Mouse (Mus musculus) MEL (cell line): ENCODE data around the gene Acsl5. TPM values are rescaled to one million over a fixed set of nuclear protein-coding genes. Genes with fewer than 3 reads are reported as not detected.

Source experiments
- DNase-seq: peaks from one replicate; pipeline ENCODE4 v3.0.0; 2011; ENCODE audit warnings: low read depth, low spot score
- H3K27ac ChIP-seq: 2 replicates; pipeline ENCODE4 v1.5.1; 2012; ENCODE audit warnings: low read depth, mild to moderate bottlenecking, control low read depth, low read length, moderate library complexity; ENCODE audit not compliant: control insufficient read depth
- H3K27me3 ChIP-seq, 2 experiments: fragments of 150-350 bp in 1 of 2; sonication (generic) in 1 of 2; 2 replicates each; pipeline ENCODE4 v1.6.1; 2012; ENCODE audit warnings: low read length in 2 of 2, mild to moderate bottlenecking in 2 of 2, improper control_type of control experiment in 1 of 2, moderate library complexity in 1 of 2; ENCODE audit not compliant: insufficient read depth in 2 of 2, control insufficient read depth in 1 of 2
- H3K36me3 ChIP-seq, 2 experiments: 2 replicates each; pipeline ENCODE4 v1.6.1; 2012 to 2014; ENCODE audit warnings: low read length in 2 of 2, improper control_type of control experiment in 1 of 2, inconsistent platforms in 1 of 2, mild to moderate bottlenecking in 1 of 2; ENCODE audit not compliant: insufficient read depth in 2 of 2, control insufficient read depth in 1 of 2
- H3K4me1 ChIP-seq, 2 experiments: fragments of 150-350 bp in 1 of 2; sonication (generic) in 1 of 2; 2 replicates each; pipeline ENCODE4 v1.6.1; 2012; ENCODE audit warnings: low read length in 2 of 2, improper control_type of control experiment in 1 of 2, mild to moderate bottlenecking in 1 of 2; ENCODE audit not compliant: insufficient read depth in 2 of 2, control insufficient read depth in 1 of 2
- H3K4me3 ChIP-seq, 2 experiments: fragments of 150-350 bp in 1 of 2; sonication (generic) in 1 of 2; 2 replicates each; pipeline ENCODE4 v1.5.1; 2012; ENCODE audit warnings: low read depth in 2 of 2, low read length in 2 of 2, mild to moderate bottlenecking in 2 of 2, moderate library complexity in 2 of 2, control low read depth in 1 of 2, improper control_type of control experiment in 1 of 2; ENCODE audit not compliant: control insufficient read depth in 1 of 2, insufficient read depth in 1 of 2
- H3K79me2 ChIP-seq: 2 replicates; pipeline ENCODE4 v1.6.1; 2012; ENCODE audit warnings: mild to moderate bottlenecking, low read length, moderate library complexity; ENCODE audit not compliant: control insufficient read depth, poor library complexity, insufficient read depth
- H3K9ac ChIP-seq: 2 replicates; pipeline ENCODE4 v1.6.1; 2012; ENCODE audit warnings: low read depth, mild to moderate bottlenecking, control low read depth, low read length, moderate library complexity; ENCODE audit not compliant: control insufficient read depth, poor library complexity, severe bottlenecking
- H3K9me3 ChIP-seq: fragments of 150-350 bp; sonication (generic); replicated peaks from 2 replicates; pipeline ENCODE4 v1.6.1; 2012; ENCODE audit warnings: mild to moderate bottlenecking, low read length, improper control_type of control experiment, moderate library complexity; ENCODE audit not compliant: insufficient read depth
- E2F4 ChIP-seq: IDR thresholded peaks from 2 replicates; pipeline ENCODE4 v1.6.1; 2011; ENCODE audit warnings: low read depth, low read length, improper control_type of control experiment, borderline replicate concordance
- EP300 ChIP-seq, 2 experiments: IDR thresholded peaks; 2 replicates each; pipeline ENCODE4 v1.6.1; 2011; ENCODE audit warnings: improper control_type of control experiment in 2 of 2, low read length in 2 of 2, low read depth in 1 of 2, mild to moderate bottlenecking in 1 of 2
- JUND ChIP-seq: IDR thresholded peaks from 2 replicates; pipeline ENCODE4 v1.6.1; 2011; ENCODE audit warnings: low read depth, mild to moderate bottlenecking, improper control_type of control experiment, low read length
- KAT2A ChIP-seq: conservative IDR thresholded peaks from 2 replicates; pipeline ENCODE4 v1.6.1; 2012; ENCODE audit warnings: low read depth, low read length, improper control_type of control experiment, inconsistent platforms
- MYB ChIP-seq: IDR thresholded peaks from 2 replicates; pipeline ENCODE4 v1.6.1; 2011; ENCODE audit warnings: mild to moderate bottlenecking, low read depth, low read length, improper control_type of control experiment
- POLR2A ChIP-seq, 2 experiments: IDR thresholded peaks; 2 replicates each; pipeline ENCODE4 v1.6.1; 2011 to 2012; ENCODE audit warnings: low read length in 2 of 2, mild to moderate bottlenecking in 2 of 2, control low read depth in 1 of 2, improper control_type of control experiment in 1 of 2, low read depth in 1 of 2, moderate library complexity in 1 of 2; ENCODE audit not compliant: control insufficient read depth in 1 of 2, insufficient read depth in 1 of 2, poor library complexity in 1 of 2
- POLR2AphosphoS2 ChIP-seq: IDR thresholded peaks from 2 replicates; pipeline ENCODE4 v1.6.1; 2011; ENCODE audit warnings: low read length, improper control_type of control experiment
- RAD21 ChIP-seq: IDR thresholded peaks from 2 replicates; pipeline ENCODE4 v1.6.1; 2011; ENCODE audit warnings: mild to moderate bottlenecking, low read depth, low read length, improper control_type of control experiment
- RCOR1 ChIP-seq: IDR thresholded peaks from 2 replicates; pipeline ENCODE4 v1.6.1; 2012; ENCODE audit warnings: low read depth, mild to moderate bottlenecking, inconsistent platforms, low read length, improper control_type of control experiment
- ZMIZ1 ChIP-seq: IDR thresholded peaks from 2 replicates; pipeline ENCODE4 v1.6.1; 2012; ENCODE audit warnings: low read depth, mild to moderate bottlenecking, inconsistent platforms, low read length, improper control_type of control experiment, moderate library complexity
- polyA plus RNA-seq, 2 experiments: library from polyadenylated mRNA; stranded (reverse) in 1 of 2; unstranded in 1 of 2; fragments of >175 nt in 1 of 2; fragments of >200 nt in 1 of 2; gene quantifications; 2 replicates each; pipeline versions ENCODE4 v1.2.1 to v1.2.4; 2012; ENCODE audit warnings: low replicate concordance in 2 of 2, low read depth in 1 of 2; ENCODE audit not compliant: insufficient read length in 2 of 2, insufficient read depth in 1 of 2, missing spikeins in 1 of 2
- total RNA-seq: library from RNA; depleted of rRNA; stranded (reverse); fragments of 300-350 nt; gene quantifications from 2 replicates; pipeline ENCODE4 v1.2.3, GENCODE M21; 2012

Gene Acsl5
- total and polyA plus RNA-seq, 3 experiments = 223 to 318 TPM; not detected in 1

DNA sequence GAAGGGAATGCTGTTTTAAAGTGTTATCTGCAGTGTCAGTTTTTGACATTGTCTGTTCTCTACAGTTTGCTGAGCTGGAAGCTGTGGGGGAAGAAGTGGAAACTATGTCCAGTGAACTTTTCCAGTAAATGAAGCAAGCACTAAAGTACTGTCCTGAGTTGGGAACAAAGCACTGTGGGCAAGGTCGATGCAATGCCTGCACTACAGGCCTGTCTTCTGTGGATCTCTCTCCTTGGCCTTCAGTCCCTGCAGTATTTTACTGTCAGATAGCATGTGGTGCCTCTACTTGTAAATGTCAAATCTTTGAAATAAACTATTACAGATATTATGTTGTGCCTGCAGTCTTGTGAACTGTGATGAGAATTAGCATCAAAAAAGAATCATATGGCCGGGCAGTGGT is 44.6 kb downstream of the Acsl5 start:
- Histone ChIP-seq H3K4me3 (no peak overlapping the region), H3K9ac (no peak overlapping the region), H3K79me2 (no peaks in the 10 kb centered on the region), H3K27ac (0 out of 2 replicates have a peak overlapping the region, but pooled peaks have one; percentile 11), H3K4me1 (peaks cover 35 to 52% of the 10 kb centered on the region in 2 experiments), H3K27me3 (no peaks in the 10 kb centered on the region), H3K36me3 (peaks cover 54 to 71% of the 10 kb centered on the region in 2 experiments), H3K9me3 (no peaks in the 10 kb centered on the region)
- TF ChIP-seq JUND (no peak), POLR2A (IDR thresholded peaks at IDR 0.05; ENCODE audit: control insufficient read depth in 1 of 2, insufficient read depth in 1 of 2, low read depth in 1 of 2, low read length in 2 of 2, poor library complexity in 1 of 2) (0 out of 4 replicates have a peak, but pooled peaks of 1 of the 2 experiments have one; percentile 10), KAT2A (no peak), EP300 (IDR thresholded peaks at IDR 0.05; ENCODE audit: low read depth in 1 of 2, low read length in 2 of 2) (no peak), ZMIZ1 (no peak)
- DNase-seq = no peak

DNA sequence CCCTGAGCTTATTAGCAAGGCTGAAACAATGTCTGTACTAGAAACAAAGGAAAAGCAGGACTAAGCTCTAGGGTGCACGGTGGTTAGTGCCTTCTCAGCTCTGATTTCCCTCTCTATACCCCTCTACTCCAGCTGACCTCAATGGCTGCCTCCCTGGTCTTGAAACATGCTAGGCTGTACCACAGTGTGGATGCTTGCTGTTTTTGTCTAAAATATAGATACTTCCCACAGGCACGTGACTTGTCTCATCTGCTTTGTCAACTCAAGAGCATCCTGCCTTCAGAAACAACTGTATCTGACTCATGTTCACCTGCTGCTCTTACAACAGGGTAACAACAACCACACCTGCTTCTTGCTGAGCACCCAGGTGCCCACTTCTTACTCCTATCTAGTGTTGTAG is 45.8 kb downstream of the Acsl5 start:
- no peak for DNase-seq
- TF ChIP-seq RCOR1 (no peak), MYB (0 out of 2 replicates have a peak, but pooled peaks have one; percentile 7), POLR2A (IDR thresholded peaks at IDR 0.05; ENCODE audit: control insufficient read depth in 1 of 2, insufficient read depth in 1 of 2, low read depth in 1 of 2, low read length in 2 of 2, poor library complexity in 1 of 2) (no peak; a peak in 1 of 4 replicates), POLR2AphosphoS2 (peak; percentile 36), ZMIZ1 (no peak), RAD21 (no peak)
- TF ChIP-seq, all 39 proteins: peak for 2
- Histone ChIP-seq H3K4me3 (no peak overlapping the region), H3K9ac (no peak overlapping the region), H3K36me3 (peaks cover 48 to 60% of the 10 kb centered on the region in 2 experiments), H3K4me1 (peaks cover 32 to 44% of the 10 kb centered on the region in 2 experiments), H3K27ac (no peak overlapping the region), H3K79me2 (no peaks in the 10 kb centered on the region), H3K27me3 (no peaks in the 10 kb centered on the region), H3K9me3 (no peaks in the 10 kb centered on the region)

DNA sequence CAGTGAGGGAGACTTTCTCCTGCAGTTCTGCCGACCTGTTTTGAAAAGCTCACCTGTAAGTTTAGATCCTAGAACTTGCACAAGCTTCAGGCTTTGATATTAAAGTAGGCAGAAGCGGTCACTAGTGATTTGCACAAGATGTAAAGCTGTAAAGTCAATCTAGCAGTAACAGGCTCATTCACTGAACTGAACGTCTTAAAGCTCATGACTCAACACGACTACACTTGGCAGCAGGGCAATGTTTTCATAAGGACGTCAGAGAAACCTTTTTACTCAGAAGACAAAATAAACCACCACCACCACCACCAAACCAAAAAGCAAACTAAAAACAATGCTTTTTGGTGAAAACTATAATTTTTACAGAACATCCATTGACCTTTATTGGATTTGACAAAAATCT is 46.2 kb downstream of the Acsl5 start:
- peaks cover 29 to 40% of the 10 kb centered on the region in 2 experiments for H3K4me1 ChIP-seq
- DNase-seq = no peak
- H3K79me2 ChIP-seq = no peaks in the 10 kb centered on the region

More for the DNA sequence above, 46.2 kb downstream of the Acsl5 start:
- H3K36me3 ChIP-seq = peaks cover 47 to 55% of the 10 kb centered on the region in 2 experiments
- no peak overlapping the region for H3K27ac ChIP-seq
- H3K27me3 ChIP-seq = no peaks in the 10 kb centered on the region
- H3K9me3 ChIP-seq = no peaks in the 10 kb centered on the region
- H3K9ac ChIP-seq = no peak overlapping the region
- TF ChIP-seq E2F4 (no peak), POLR2AphosphoS2 (0 out of 2 replicates have a peak, but pooled peaks have one; percentile 46)
- TF ChIP-seq, all 39 proteins: peak for 1
- H3K4me3 ChIP-seq = no peak overlapping the region
